Mouse (Mus musculus) heart, adult 2 months (tissue): ENCODE results near the gene Rsbn1l.

Experiments used
- CTCF ChIP-seq: fragments of 200-600 bp; IDR thresholded peaks from 2 replicates; pipeline ENCODE4 v1.8.1; 2022; ENCODE audit warnings: antibody characterized with exemption, mild to moderate bottlenecking, moderate library complexity
- EP300 ChIP-seq: fragments of 200-500 bp; IDR thresholded peaks from 2 replicates; pipeline ENCODE4 v1.6.1; 2011; ENCODE audit warnings: low read depth, low read length, control low read depth; ENCODE audit not compliant: insufficient read depth
- POLR2A ChIP-seq: fragments of 200-500 bp; IDR thresholded peaks from 2 replicates; pipeline ENCODE4 v1.6.1; 2011; ENCODE audit warnings: mild to moderate bottlenecking, low read depth, low read length, control low read depth; ENCODE audit not compliant: insufficient read depth

- TF ChIP-seq POLR2A (no peak), CTCF (no peak), EP300 (no peak)
Observed at GRCm38 (mm10) chr5:20931300-20931699, 24.9 kb downstream of the Rsbn1l start.
